Mouse (Mus musculus) limb, embryonic 14.5 days (tissue): ENCODE results near the gene Man2a1. TPM values are rescaled to one million over a fixed set of nuclear protein-coding genes. Genes with fewer than 3 reads are reported as not detected.

Experiments
- ATAC-seq: fragments of 200-750 bp; cut with Nextera tagmentation; 2 replicates; pipeline ENCODE4 v1.8.0; 2017; ENCODE audit warnings: low read depth, moderate number of reproducible peaks, moderate TSS enrichment; ENCODE audit not compliant: low FRiP score
- DNase-seq: peaks from one replicate; pipeline ENCODE4 v3.0.0-alpha.2; 2015; ENCODE audit warnings: low spot score
- H3K27ac ChIP-seq: fragments of 300-500 bp; sonication (generic); replicated peaks from 2 replicates; pipeline ENCODE4 v1.5.1; 2014; ENCODE audit warnings: low read depth, mild to moderate bottlenecking, low read length, moderate library complexity, mixed read lengths
- H3K27me3 ChIP-seq: fragments of 300-500 bp; sonication (generic); 2 replicates; pipeline ENCODE4 v1.6.1; 2014; ENCODE audit warnings: low read length, mixed read lengths; ENCODE audit not compliant: control insufficient read depth, insufficient read depth
- H3K36me3 ChIP-seq: fragments of 300-500 bp; sonication (generic); 2 replicates; pipeline ENCODE4 v1.6.1; 2014; ENCODE audit warnings: mild to moderate bottlenecking, low read length, moderate library complexity, mixed read lengths; ENCODE audit not compliant: control insufficient read depth, insufficient read depth
- H3K4me1 ChIP-seq: fragments of 300-500 bp; sonication (generic); 2 replicates; pipeline ENCODE4 v1.6.1; 2014; ENCODE audit warnings: antibody characterized with exemption, low read length, mixed read lengths; ENCODE audit not compliant: control insufficient read depth, insufficient read depth
- H3K4me2 ChIP-seq: fragments of 300-500 bp; sonication (generic); replicated peaks from 2 replicates; pipeline ENCODE4 v1.6.1; 2014; ENCODE audit warnings: low read depth, mild to moderate bottlenecking, low read length, moderate library complexity; ENCODE audit not compliant: severe bottlenecking
- H3K4me3 ChIP-seq: fragments of 300-500 bp; sonication (generic); replicated peaks from 2 replicates; pipeline ENCODE4 v1.5.1; 2014; ENCODE audit warnings: low read length
- H3K9ac ChIP-seq: fragments of 300-500 bp; sonication (generic); 2 replicates; pipeline ENCODE4 v1.6.1; 2014; ENCODE audit warnings: mild to moderate bottlenecking, low read depth, low read length, moderate library complexity; ENCODE audit not compliant: severe bottlenecking
- H3K9me3 ChIP-seq: fragments of 300-500 bp; sonication (generic); 2 replicates; pipeline ENCODE4 v1.6.1; 2016; ENCODE audit warnings: low read length; ENCODE audit not compliant: control insufficient read depth
- POLR2A ChIP-seq: fragments of 200-500 bp; IDR thresholded peaks from 2 replicates; pipeline ENCODE4 v1.8.0; 2012; ENCODE audit warnings: inconsistent platforms, mild to moderate bottlenecking, moderate library complexity, borderline replicate concordance; ENCODE audit not compliant: insufficient read depth, insufficient read length; ENCODE audit errors: extremely low read depth
- WGBS: fragments of 180-500 bp; shearing (Covaris S2); extraction: QIAGEN DNeasy Blood & Tissue Kit; methylation state at CpG from one replicate; pipeline ENCODE4 v1.1.7; 2014; 5-methylcytosine and 5-hydroxymethylcytosine counted together
- polyA plus RNA-seq, 2 experiments: library from polyadenylated mRNA; depleted of rRNA in 1 of 2; stranded (reverse) in 1 of 2; unstranded in 1 of 2; fragments of >200 nt; fragmentation: Nextera tagmentation in 1 of 2; extraction: Ambion mirVana in 1 of 2; gene quantifications; 2 replicates each; pipeline versions ENCODE4 v1.2.1 to v1.2.3; 2012 to 2014

Man2a1 gene
- polyA plus RNA-seq, 2 experiments: 12.5 to 31.9 TPM

DNA sequence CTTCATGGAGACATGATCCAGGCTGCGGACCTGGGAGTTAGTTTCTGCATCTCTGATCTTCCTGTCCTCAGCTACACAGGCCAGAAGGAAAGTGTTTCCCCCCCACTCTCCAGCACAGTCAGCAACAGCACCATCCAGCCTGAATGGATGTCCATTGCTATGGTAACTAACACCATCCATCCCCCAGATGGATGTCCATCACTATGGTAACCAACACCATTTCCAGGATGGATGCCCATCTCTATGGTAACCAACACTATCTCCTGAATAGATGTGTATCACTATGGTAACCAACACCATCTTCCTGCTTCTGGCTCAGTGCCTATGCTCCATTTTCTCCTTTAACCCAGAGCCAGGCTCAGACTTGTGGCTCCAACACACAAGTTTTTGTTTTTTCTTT, 169.7 kb downstream of the Man2a1 start:
- no peaks in the 10 kb centered on the region for H3K36me3 ChIP-seq
- no peaks in the 10 kb centered on the region for H3K9me3 ChIP-seq
- 100% methylated on average over 1 of the region's 1 CpGs for WGBS
- no peak for DNase-seq
- H3K27me3 ChIP-seq: no peaks in the 10 kb centered on the region
- no peaks in the 10 kb centered on the region for H3K4me1 ChIP-seq
- no peak overlapping the region for H3K4me2 ChIP-seq
- ATAC-seq: no peak
- H3K9ac ChIP-seq: no peak overlapping the region
- no peak overlapping the region for H3K4me3 ChIP-seq
- H3K27ac ChIP-seq: no peak overlapping the region
- no peak for TF ChIP-seq POLR2A

DNA sequence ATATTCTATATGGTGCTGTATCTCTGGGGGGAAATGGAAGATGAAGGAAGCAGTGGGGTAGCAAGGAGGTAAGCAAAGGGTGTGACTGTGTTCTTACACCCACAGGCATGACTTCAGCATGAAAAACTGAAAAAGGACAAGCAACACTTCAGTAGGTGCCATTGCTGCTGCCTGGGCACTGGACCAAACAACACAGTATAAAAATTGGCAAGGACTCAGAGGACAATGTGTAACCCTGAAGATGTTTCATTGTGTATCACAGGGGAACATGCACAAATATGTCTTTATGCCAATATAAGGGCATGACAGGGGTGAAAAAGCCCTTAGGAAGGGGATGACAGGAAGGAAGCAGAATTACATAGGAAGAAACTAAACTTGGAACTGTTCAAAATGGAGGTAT, 172.1 kb downstream of the Man2a1 start:
- H3K9ac ChIP-seq: no peak overlapping the region
- no peak for TF ChIP-seq POLR2A
- no peak for ATAC-seq

DNA sequence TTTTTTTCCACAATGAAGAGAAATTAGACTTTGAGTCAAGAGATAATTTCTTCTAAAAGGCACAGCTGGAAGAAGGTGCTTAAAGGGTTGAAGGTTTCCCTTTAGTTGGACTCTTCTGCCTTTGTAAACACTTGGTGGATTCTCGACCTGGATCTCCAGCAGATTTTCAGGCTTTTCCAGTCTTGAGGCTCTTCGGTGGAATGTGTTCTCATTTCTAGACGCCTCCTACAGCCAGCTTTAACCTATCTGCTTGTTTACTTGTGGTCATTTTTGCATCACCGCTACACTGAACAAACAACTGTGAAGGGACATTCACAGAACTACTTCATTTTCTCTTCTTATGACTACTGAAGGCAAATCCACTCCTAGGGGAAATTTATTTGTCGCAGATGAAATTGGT, 173.7 kb downstream of the Man2a1 start:
- Histone ChIP-seq H3K4me1 (no peaks in the 10 kb centered on the region), H3K4me2 (no peak overlapping the region), H3K9me3 (no peaks in the 10 kb centered on the region), H3K27ac (no peak overlapping the region), H3K9ac (no peak overlapping the region), H3K27me3 (no peaks in the 10 kb centered on the region), H3K36me3 (no peaks in the 10 kb centered on the region), H3K4me3 (no peak overlapping the region)
- ATAC-seq (no peak), DNase-seq (no peak)
- WGBS: 87% methylated on average over 5 of the region's 5 CpGs
- TF ChIP-seq POLR2A: no peak

More for the DNA sequence above, 172.1 kb downstream of the Man2a1 start:
- Histone ChIP-seq H3K27me3 (no peaks in the 10 kb centered on the region), H3K36me3 (no peaks in the 10 kb centered on the region), H3K4me3 (no peak overlapping the region), H3K27ac (no peak overlapping the region), H3K4me1 (no peaks in the 10 kb centered on the region), H3K9me3 (no peaks in the 10 kb centered on the region), H3K4me2 (no peak overlapping the region)
- DNase-seq: no peak

DNA sequence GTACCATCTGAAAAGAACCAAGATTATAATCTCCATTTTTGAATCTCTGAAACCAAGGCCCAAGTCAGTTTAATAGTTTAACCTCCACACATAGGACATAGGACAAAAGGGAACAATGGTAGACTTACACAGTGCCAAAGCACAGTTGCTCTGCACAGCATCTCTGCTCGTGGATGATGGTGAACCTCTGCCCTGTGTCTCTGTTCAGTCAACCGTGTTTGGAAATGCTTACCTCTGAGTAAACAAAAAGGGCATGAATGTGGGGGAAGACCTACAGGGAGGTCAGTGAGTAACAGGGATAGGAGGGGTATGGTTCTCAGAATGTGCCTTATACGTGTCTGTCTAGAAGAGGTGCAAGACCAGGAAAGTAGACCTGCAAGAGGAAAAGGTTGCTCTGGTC, 177.8 kb downstream of the Man2a1 start:
- no peak for TF ChIP-seq POLR2A
- Histone ChIP-seq H3K27ac (no peak overlapping the region), H3K4me1 (no peaks in the 10 kb centered on the region), H3K9me3 (no peaks in the 10 kb centered on the region), H3K4me2 (no peak overlapping the region), H3K4me3 (no peak overlapping the region), H3K9ac (no peak overlapping the region), H3K36me3 (no peaks in the 10 kb centered on the region), H3K27me3 (no peaks in the 10 kb centered on the region)
- DNase-seq (no peak), ATAC-seq (no peak)
- 82% methylated on average over 3 of the region's 3 CpGs for WGBS

DNA sequence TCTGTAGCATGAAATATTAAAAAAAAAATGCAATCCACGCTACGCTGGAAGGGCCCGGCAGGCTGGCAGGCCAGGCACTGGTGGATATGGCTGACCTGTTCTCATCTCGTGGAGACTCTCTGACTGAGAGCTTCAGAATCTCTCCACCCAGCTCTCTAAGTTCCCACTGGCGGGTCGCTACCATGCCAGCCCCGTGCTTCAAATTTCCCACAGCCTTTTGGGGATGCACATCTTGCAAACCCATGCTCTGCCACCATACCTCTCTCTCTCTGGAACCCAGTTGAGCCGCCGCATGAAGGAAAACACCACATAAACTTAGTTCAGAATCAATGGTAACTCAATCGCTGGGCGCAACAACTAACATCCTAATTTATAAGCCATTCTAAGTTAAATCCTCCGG, 178.2 kb downstream of the Man2a1 start:
- no peak overlapping the region for H3K27ac ChIP-seq
- H3K4me1 ChIP-seq: no peaks in the 10 kb centered on the region
- no peaks in the 10 kb centered on the region for H3K36me3 ChIP-seq
- H3K9ac ChIP-seq: no peak overlapping the region
- no peak overlapping the region for H3K4me3 ChIP-seq
- no peaks in the 10 kb centered on the region for H3K9me3 ChIP-seq
- DNase-seq (no peak), ATAC-seq (no peak)
- no peak overlapping the region for H3K4me2 ChIP-seq
- no peaks in the 10 kb centered on the region for H3K27me3 ChIP-seq
- no peak for TF ChIP-seq POLR2A
- WGBS: 93% methylated on average over 12 of the region's 12 CpGs
